Mouse (Mus musculus): Measurements from ENCODE around the gene Ap1b1.

GRCm38 (mm10) chr11:5046321-5046926 lies 59.8 kb downstream of the Ap1b1 start:
- no peak for TF ChIP-seq CTCF (IDR thresholded peaks at IDR 0.05; ENCODE audit: extremely low read depth, insufficient read depth, low read length)
- TF ChIP-seq POLR2A (IDR thresholded peaks at IDR 0.05; ENCODE audit: extremely low read depth, insufficient read depth, low read length) = peak; percentile 57
